Mouse (Mus musculus): ENCODE measurements at regions not wholly inside any gene's neighbourhood (a gene's known extent, or its start where the extent isn't known, plus 50 kb on each side); places are given as distances from the start of the nearest gene placed in this dataset.
"Not testable (repeated sequence)": the region's sequence is repeated elsewhere in the genome, so short reads cannot be mapped to it uniquely, and the experiment has no call there.

- Histone ChIP-seq H3K9me3 (replicated peaks) (peaks cover 7% of the 10 kb centered on the region; the same call in 1 of the 2 replicates), H3K4me2 (replicated peaks) (no peak overlapping the region), H3K27ac (no peak overlapping the region), H3K4me3 (no peak overlapping the region), H3K9ac (no peak overlapping the region), H3K4me1 (no peaks in the 10 kb centered on the region), H3K27me3 (no peaks in the 10 kb centered on the region), H3K36me3 (no peaks in the 10 kb centered on the region)
- no peak for ATAC-seq (ENCODE audit: low FRiP score)
- 18% methylated on average over 1 of the region's 1 CpGs for WGBS
Measured at GRCm38 (mm10) chr12:16358831-16359230, 251.9 kb downstream of the Lpin1 start.

- Histone ChIP-seq H3K36me3 (no peaks in the 10 kb centered on the region), H3K9ac (no peak overlapping the region), H3K4me3 (no peak overlapping the region), H3K4me2 (replicated peaks) (no peak overlapping the region), H3K4me1 (no peaks in the 10 kb centered on the region), H3K9me3 (replicated peaks) (no peaks in the 10 kb centered on the region), H3K27me3 (no peaks in the 10 kb centered on the region), H3K27ac (no peak overlapping the region)
- ATAC-seq (ENCODE audit: low FRiP score), result no peak
- WGBS, result 91% methylated on average over 1 of the region's 1 CpGs
Measured at GRCm38 (mm10) chr12:16354711-16355110, 256.1 kb downstream of the Lpin1 start.

- Histone ChIP-seq H3K4me1 (no peaks in the 10 kb centered on the region), H3K9ac (no peak overlapping the region), H3K36me3 (no peaks in the 10 kb centered on the region), H3K9me3 (replicated peaks) (no peaks in the 10 kb centered on the region), H3K27ac (no peak overlapping the region), H3K27me3 (no peaks in the 10 kb centered on the region), H3K4me3 (no peak overlapping the region), H3K4me2 (replicated peaks) (no peak overlapping the region)
- no peak for ATAC-seq (ENCODE audit: low FRiP score)
Measured at GRCm38 (mm10) chr12:16351751-16352150, 259.0 kb downstream of the Lpin1 start.

- no peak for ATAC-seq (ENCODE audit: low FRiP score)
Measured at GRCm38 (mm10) chr12:16349310-16349709, 261.5 kb downstream of the Lpin1 start.

GRCm38 (mm10) chr12:16344021-16344420, 266.7 kb downstream of the Lpin1 start:
- no peak overlapping the region for H3K9ac ChIP-seq
- no peak overlapping the region for H3K4me2 ChIP-seq (replicated peaks)
- no peaks in the 10 kb centered on the region for H3K27me3 ChIP-seq
- H3K36me3 ChIP-seq, result no peaks in the 10 kb centered on the region
- H3K9me3 ChIP-seq (replicated peaks), result no peaks in the 10 kb centered on the region
- no peak for ATAC-seq (ENCODE audit: low FRiP score)
- no peak overlapping the region for H3K27ac ChIP-seq
- no peaks in the 10 kb centered on the region for H3K4me1 ChIP-seq
- WGBS, result 83% methylated on average over 3 of the region's 3 CpGs
- H3K4me3 ChIP-seq, result no peak overlapping the region

More at GRCm38 (mm10) chr12:16349310-16349709, 261.5 kb downstream of the Lpin1 start:
- Histone ChIP-seq H3K4me3 (no peak overlapping the region), H3K9me3 (replicated peaks) (no peaks in the 10 kb centered on the region), H3K4me1 (no peaks in the 10 kb centered on the region), H3K27me3 (no peaks in the 10 kb centered on the region), H3K27ac (no peak overlapping the region), H3K9ac (no peak overlapping the region), H3K4me2 (replicated peaks) (no peak overlapping the region), H3K36me3 (no peaks in the 10 kb centered on the region)

- WGBS, result 43% methylated on average over 2 of the region's 2 CpGs
- not testable (repeated sequence) for H3K36me3 ChIP-seq
Measured at GRCm38 (mm10) chr12:16342030-16342429, 268.7 kb downstream of the Lpin1 start.

GRCm38 (mm10) chr12:16331456-16331855, 279.3 kb downstream of the Lpin1 start:
- H3K4me1 ChIP-seq, result no peaks in the 10 kb centered on the region
- ATAC-seq (ENCODE audit: low FRiP score), result no peak
- no peaks in the 10 kb centered on the region for H3K36me3 ChIP-seq
- no peak overlapping the region for H3K27ac ChIP-seq
- 88% methylated on average over 3 of the region's 3 CpGs for WGBS
- no peak overlapping the region for H3K9ac ChIP-seq
- no peaks in the 10 kb centered on the region for H3K27me3 ChIP-seq
- no peaks in the 10 kb centered on the region for H3K9me3 ChIP-seq (replicated peaks)
- no peak overlapping the region for H3K4me2 ChIP-seq (replicated peaks)
- no peak overlapping the region for H3K4me3 ChIP-seq

More at GRCm38 (mm10) chr12:16342030-16342429, 268.7 kb downstream of the Lpin1 start:
- H3K9ac ChIP-seq; H3K27me3 ChIP-seq; H3K4me1 ChIP-seq; H3K9me3 ChIP-seq (replicated peaks); ATAC-seq (ENCODE audit: low FRiP score); H3K4me2 ChIP-seq (replicated peaks); H3K27ac ChIP-seq; H3K4me3 ChIP-seq: not testable (repeated sequence)

- Histone ChIP-seq H3K36me3 (no peaks in the 10 kb centered on the region), H3K27ac (no peak overlapping the region), H3K27me3 (no peaks in the 10 kb centered on the region), H3K4me1 (no peaks in the 10 kb centered on the region), H3K9ac (no peak overlapping the region), H3K4me3 (no peak overlapping the region), H3K4me2 (replicated peaks) (no peak overlapping the region), H3K9me3 (replicated peaks) (no peaks in the 10 kb centered on the region)
- ATAC-seq (ENCODE audit: low FRiP score), result no peak
- WGBS, result 68% methylated on average over 2 of the region's 2 CpGs
Measured at GRCm38 (mm10) chr12:16329129-16329528, 281.6 kb downstream of the Lpin1 start.

- no peaks in the 10 kb centered on the region; the same call in 1 of the 2 replicates for H3K4me1 ChIP-seq
- H3K4me2 ChIP-seq (replicated peaks), result no peak overlapping the region
- ATAC-seq (ENCODE audit: low FRiP score), result no peak
- no peak overlapping the region for H3K4me3 ChIP-seq
- H3K9ac ChIP-seq, result no peak overlapping the region
- H3K27me3 ChIP-seq, result no peaks in the 10 kb centered on the region
- H3K36me3 ChIP-seq, result no peaks in the 10 kb centered on the region
- H3K9me3 ChIP-seq (replicated peaks), result no peaks in the 10 kb centered on the region
- 66% methylated on average over 9 of the region's 9 CpGs for WGBS
- no peak overlapping the region for H3K27ac ChIP-seq
Measured at GRCm38 (mm10) chr12:16320536-16321402, 290.0 kb downstream of the Lpin1 start.

GRCm38 (mm10) chr12:16308101-16308500, 302.7 kb downstream of the Lpin1 start:
- 93% methylated on average over 3 of the region's 3 CpGs for WGBS
- no peaks in the 10 kb centered on the region for H3K9me3 ChIP-seq (replicated peaks)
- no peak overlapping the region for H3K4me3 ChIP-seq
- no peak overlapping the region for H3K9ac ChIP-seq
- no peaks in the 10 kb centered on the region for H3K36me3 ChIP-seq
- no peaks in the 10 kb centered on the region for H3K4me1 ChIP-seq
- no peak overlapping the region for H3K27ac ChIP-seq
- no peaks in the 10 kb centered on the region for H3K27me3 ChIP-seq
- no peak for ATAC-seq (ENCODE audit: low FRiP score)
- no peak overlapping the region for H3K4me2 ChIP-seq (replicated peaks)

GRCm38 (mm10) chr12:16304701-16305377, 305.9 kb downstream of the Lpin1 start:
- H3K27ac ChIP-seq, result no peak overlapping the region
- no peaks in the 10 kb centered on the region for H3K9me3 ChIP-seq (replicated peaks)
- H3K27me3 ChIP-seq, result no peaks in the 10 kb centered on the region
- no peaks in the 10 kb centered on the region for H3K36me3 ChIP-seq
- WGBS, result 89% methylated on average over 9 of the region's 9 CpGs
- H3K4me3 ChIP-seq, result no peak overlapping the region
- no peak overlapping the region for H3K4me2 ChIP-seq (replicated peaks)
- H3K9ac ChIP-seq, result no peak overlapping the region
- no peak for ATAC-seq (ENCODE audit: low FRiP score)
- no peaks in the 10 kb centered on the region for H3K4me1 ChIP-seq

- H3K9ac ChIP-seq, result no peak overlapping the region
- no peak overlapping the region for H3K27ac ChIP-seq
- H3K4me1 ChIP-seq, result no peaks in the 10 kb centered on the region
- H3K36me3 ChIP-seq, result no peaks in the 10 kb centered on the region
- no peak for ATAC-seq (ENCODE audit: low FRiP score)
- 88% methylated on average over 5 of the region's 5 CpGs for WGBS
- no peak overlapping the region for H3K4me2 ChIP-seq (replicated peaks)
- no peaks in the 10 kb centered on the region for H3K9me3 ChIP-seq (replicated peaks)
- no peak overlapping the region for H3K4me3 ChIP-seq
- no peaks in the 10 kb centered on the region for H3K27me3 ChIP-seq
Measured at GRCm38 (mm10) chr12:16285061-16285460, 325.7 kb downstream of the Lpin1 start.

- H3K4me1 ChIP-seq, result peaks cover 14% of the 10 kb centered on the region
- WGBS, result 88% methylated on average over 2 of the region's 2 CpGs
- no peak overlapping the region for H3K27ac ChIP-seq
- H3K9ac ChIP-seq, result no peak overlapping the region
- no peak for ATAC-seq (ENCODE audit: low FRiP score)
- H3K4me3 ChIP-seq, result no peak overlapping the region
- no peaks in the 10 kb centered on the region for H3K9me3 ChIP-seq (replicated peaks)
- no peaks in the 10 kb centered on the region for H3K27me3 ChIP-seq
- no peaks in the 10 kb centered on the region for H3K36me3 ChIP-seq
- H3K4me2 ChIP-seq (replicated peaks), result no peak overlapping the region
Measured at GRCm38 (mm10) chr12:16279146-16279545, 331.6 kb downstream of the Lpin1 start.
